Mouse (Mus musculus) MEL (cell line): Measurements from ENCODE around the gene Gabbr1. TPM values are rescaled to one million over a fixed set of nuclear protein-coding genes. Genes with fewer than 3 reads are reported as not detected.

Source experiments
- DNase-seq: peaks from one replicate; pipeline ENCODE4 v3.0.0; 2011; ENCODE audit warnings: low read depth, low spot score
- H3K27ac ChIP-seq: 2 replicates; pipeline ENCODE4 v1.5.1; 2012; ENCODE audit warnings: low read depth, mild to moderate bottlenecking, control low read depth, low read length, moderate library complexity; ENCODE audit not compliant: control insufficient read depth
- H3K27me3 ChIP-seq, 2 experiments: fragments of 150-350 bp in 1 of 2; sonication (generic) in 1 of 2; 2 replicates each; pipeline ENCODE4 v1.6.1; 2012; ENCODE audit warnings: low read length in 2 of 2, mild to moderate bottlenecking in 2 of 2, improper control_type of control experiment in 1 of 2, moderate library complexity in 1 of 2; ENCODE audit not compliant: insufficient read depth in 2 of 2, control insufficient read depth in 1 of 2
- H3K36me3 ChIP-seq, 2 experiments: 2 replicates each; pipeline ENCODE4 v1.6.1; 2012 to 2014; ENCODE audit warnings: low read length in 2 of 2, improper control_type of control experiment in 1 of 2, inconsistent platforms in 1 of 2, mild to moderate bottlenecking in 1 of 2; ENCODE audit not compliant: insufficient read depth in 2 of 2, control insufficient read depth in 1 of 2
- H3K4me1 ChIP-seq, 2 experiments: fragments of 150-350 bp in 1 of 2; sonication (generic) in 1 of 2; 2 replicates each; pipeline ENCODE4 v1.6.1; 2012; ENCODE audit warnings: low read length in 2 of 2, improper control_type of control experiment in 1 of 2, mild to moderate bottlenecking in 1 of 2; ENCODE audit not compliant: insufficient read depth in 2 of 2, control insufficient read depth in 1 of 2
- H3K4me3 ChIP-seq, 2 experiments: fragments of 150-350 bp in 1 of 2; sonication (generic) in 1 of 2; 2 replicates each; pipeline ENCODE4 v1.5.1; 2012; ENCODE audit warnings: low read depth in 2 of 2, low read length in 2 of 2, mild to moderate bottlenecking in 2 of 2, moderate library complexity in 2 of 2, control low read depth in 1 of 2, improper control_type of control experiment in 1 of 2; ENCODE audit not compliant: control insufficient read depth in 1 of 2, insufficient read depth in 1 of 2
- H3K79me2 ChIP-seq: 2 replicates; pipeline ENCODE4 v1.6.1; 2012; ENCODE audit warnings: mild to moderate bottlenecking, low read length, moderate library complexity; ENCODE audit not compliant: control insufficient read depth, poor library complexity, insufficient read depth
- H3K9ac ChIP-seq: 2 replicates; pipeline ENCODE4 v1.6.1; 2012; ENCODE audit warnings: low read depth, mild to moderate bottlenecking, control low read depth, low read length, moderate library complexity; ENCODE audit not compliant: control insufficient read depth, poor library complexity, severe bottlenecking
- H3K9me3 ChIP-seq: fragments of 150-350 bp; sonication (generic); replicated peaks from 2 replicates; pipeline ENCODE4 v1.6.1; 2012; ENCODE audit warnings: mild to moderate bottlenecking, low read length, improper control_type of control experiment, moderate library complexity; ENCODE audit not compliant: insufficient read depth
- BHLHE40 ChIP-seq: IDR thresholded peaks from 2 replicates; pipeline ENCODE4 v1.6.1; 2012; ENCODE audit warnings: low read depth, mild to moderate bottlenecking, inconsistent platforms, low read length, improper control_type of control experiment, borderline replicate concordance
- CHD1 ChIP-seq: IDR thresholded peaks from 2 replicates; pipeline ENCODE4 v1.6.1; 2012; ENCODE audit warnings: low read depth, mild to moderate bottlenecking, inconsistent platforms, low read length, improper control_type of control experiment
- E2F4 ChIP-seq: IDR thresholded peaks from 2 replicates; pipeline ENCODE4 v1.6.1; 2011; ENCODE audit warnings: low read depth, low read length, improper control_type of control experiment, borderline replicate concordance
- ELF1 ChIP-seq: IDR thresholded peaks from 2 replicates; pipeline ENCODE4 v1.6.1; 2014; ENCODE audit warnings: low read depth, mild to moderate bottlenecking, inconsistent platforms, low read length, improper control_type of control experiment, moderate library complexity
- EP300 ChIP-seq, 2 experiments: IDR thresholded peaks; 2 replicates each; pipeline ENCODE4 v1.6.1; 2011; ENCODE audit warnings: improper control_type of control experiment in 2 of 2, low read length in 2 of 2, low read depth in 1 of 2, mild to moderate bottlenecking in 1 of 2
- ETS1 ChIP-seq: IDR thresholded peaks from 2 replicates; pipeline ENCODE4 v1.6.1; 2012; ENCODE audit warnings: low read depth, mild to moderate bottlenecking, inconsistent platforms, low read length, improper control_type of control experiment, moderate library complexity
- GATA1 ChIP-seq: IDR thresholded peaks from 2 replicates; pipeline ENCODE4 v1.6.1; 2011; ENCODE audit warnings: low read depth, low read length, improper control_type of control experiment
- MAFK ChIP-seq: IDR thresholded peaks from 2 replicates; pipeline ENCODE4 v1.6.1; 2011; ENCODE audit warnings: low read depth, mild to moderate bottlenecking, low read length, improper control_type of control experiment, borderline replicate concordance
- MAX ChIP-seq: IDR thresholded peaks from 2 replicates; pipeline ENCODE4 v1.6.1; 2011; ENCODE audit warnings: low read length, improper control_type of control experiment
- MAZ ChIP-seq: IDR thresholded peaks from 2 replicates; pipeline ENCODE4 v1.6.1; 2012; ENCODE audit warnings: low read depth, mild to moderate bottlenecking, inconsistent platforms, low read length, improper control_type of control experiment
- MXI1 ChIP-seq: IDR thresholded peaks from 2 replicates; pipeline ENCODE4 v1.6.1; 2011; ENCODE audit warnings: mild to moderate bottlenecking, low read depth, low read length, improper control_type of control experiment
- MYB ChIP-seq: IDR thresholded peaks from 2 replicates; pipeline ENCODE4 v1.6.1; 2011; ENCODE audit warnings: mild to moderate bottlenecking, low read depth, low read length, improper control_type of control experiment
- NRF1 ChIP-seq: IDR thresholded peaks from 2 replicates; pipeline ENCODE4 v1.6.1; 2014; ENCODE audit warnings: low read depth, mild to moderate bottlenecking, inconsistent platforms, low read length, improper control_type of control experiment, moderate library complexity; ENCODE audit not compliant: poor library complexity, insufficient read depth, severe bottlenecking
- POLR2A ChIP-seq, 2 experiments: IDR thresholded peaks; 2 replicates each; pipeline ENCODE4 v1.6.1; 2011 to 2012; ENCODE audit warnings: low read length in 2 of 2, mild to moderate bottlenecking in 2 of 2, control low read depth in 1 of 2, improper control_type of control experiment in 1 of 2, low read depth in 1 of 2, moderate library complexity in 1 of 2; ENCODE audit not compliant: control insufficient read depth in 1 of 2, insufficient read depth in 1 of 2, poor library complexity in 1 of 2
- POLR2AphosphoS2 ChIP-seq: IDR thresholded peaks from 2 replicates; pipeline ENCODE4 v1.6.1; 2011; ENCODE audit warnings: low read length, improper control_type of control experiment
- SMC3 ChIP-seq: IDR thresholded peaks from 2 replicates; pipeline ENCODE4 v1.6.1; 2011; ENCODE audit warnings: low read depth, low read length, improper control_type of control experiment
- TAL1 ChIP-seq: IDR thresholded peaks from 2 replicates; pipeline ENCODE4 v1.6.1; 2012; ENCODE audit warnings: mild to moderate bottlenecking, inconsistent platforms, low read length, moderate library complexity, mixed read lengths
- UBTF ChIP-seq: IDR thresholded peaks from 2 replicates; pipeline ENCODE4 v1.6.1; 2012; ENCODE audit warnings: low read depth, mild to moderate bottlenecking, inconsistent platforms, low read length, improper control_type of control experiment, moderate library complexity, borderline replicate concordance; ENCODE audit not compliant: insufficient read depth
- USF1 ChIP-seq: IDR thresholded peaks from 2 replicates; pipeline ENCODE4 v1.6.1; 2014; ENCODE audit warnings: low read depth, mild to moderate bottlenecking, inconsistent platforms, low read length, improper control_type of control experiment, moderate library complexity
- USF2 ChIP-seq, 2 experiments: IDR thresholded peaks; 2 replicates each; pipeline ENCODE4 v1.6.1; 2011 to 2012; ENCODE audit warnings: improper control_type of control experiment in 2 of 2, low read length in 2 of 2, borderline replicate concordance in 1 of 2, inconsistent platforms in 1 of 2, low read depth in 1 of 2, mild to moderate bottlenecking in 1 of 2; ENCODE audit not compliant: insufficient read depth in 1 of 2
- ZKSCAN1 ChIP-seq: IDR thresholded peaks from 2 replicates; pipeline ENCODE4 v1.6.1; 2012; ENCODE audit warnings: low read depth, mild to moderate bottlenecking, inconsistent platforms, low read length, improper control_type of control experiment, moderate library complexity
- ZNF384 ChIP-seq: IDR thresholded peaks from 2 replicates; pipeline ENCODE4 v1.6.1; 2012; ENCODE audit warnings: low read depth, mild to moderate bottlenecking, inconsistent platforms, low read length, improper control_type of control experiment
- polyA plus RNA-seq, 2 experiments: library from polyadenylated mRNA; stranded (reverse) in 1 of 2; unstranded in 1 of 2; fragments of >175 nt in 1 of 2; fragments of >200 nt in 1 of 2; gene quantifications; 2 replicates each; pipeline versions ENCODE4 v1.2.1 to v1.2.4; 2012; ENCODE audit warnings: low replicate concordance in 2 of 2, low read depth in 1 of 2; ENCODE audit not compliant: insufficient read length in 2 of 2, insufficient read depth in 1 of 2, missing spikeins in 1 of 2
- total RNA-seq: library from RNA; depleted of rRNA; stranded (reverse); fragments of 300-350 nt; gene quantifications from 2 replicates; pipeline ENCODE4 v1.2.3, GENCODE M21; 2012

The Gabbr1 gene
- total and polyA plus RNA-seq, 3 experiments, result 2.2 to 14.6 TPM; not detected in 1

- Histone ChIP-seq H3K9me3 (no peaks in the 10 kb centered on the region), H3K79me2 (no peaks in the 10 kb centered on the region), H3K9ac (no peak overlapping the region), H3K27me3 (peaks cover 3 to 6% of the 10 kb centered on the region in 2 experiments), H3K4me3 (no peak overlapping the region), H3K4me1 (no peaks in the 10 kb centered on the region), H3K36me3 (no peaks in the 10 kb centered on the region), H3K27ac (no peak overlapping the region)
- TF ChIP-seq POLR2A (IDR thresholded peaks at IDR 0.05; ENCODE audit: control insufficient read depth in 1 of 2, insufficient read depth in 1 of 2, low read depth in 1 of 2, low read length in 2 of 2, poor library complexity in 1 of 2) (no peak), ELF1 (no peak), CHD1 (no peak), ZKSCAN1 (no peak), POLR2AphosphoS2 (no peak), MXI1 (no peak), MAZ (no peak), BHLHE40 (no peak), USF1 (no peak), USF2 (IDR thresholded peaks at IDR 0.05; ENCODE audit: borderline replicate concordance in 1 of 2, insufficient read depth in 1 of 2, low read depth in 1 of 2, low read length in 2 of 2) (no peak), ETS1 (no peak), UBTF (no peak), GATA1 (no peak), SMC3 (no peak), MAX (no peak), MAFK (no peak), TAL1 (no peak)
- DNase-seq, result no peak
Measured at GRCm38 (mm10) chr17:37011719-37012118, 34.0 kb upstream of the Gabbr1 start.

GRCm38 (mm10) chr17:37012141-37012540 is 33.6 kb upstream of the Gabbr1 start:
- Histone ChIP-seq H3K36me3 (no peaks in the 10 kb centered on the region), H3K9ac (no peak overlapping the region), H3K4me3 (no peak overlapping the region), H3K9me3 (no peaks in the 10 kb centered on the region), H3K27ac (no peak overlapping the region), H3K4me1 (no peaks in the 10 kb centered on the region), H3K79me2 (no peaks in the 10 kb centered on the region), H3K27me3 (peaks cover 0 to 7% of the 10 kb centered on the region in 2 experiments)
- TF ChIP-seq MYB (no peak), E2F4 (no peak), ZKSCAN1 (no peak), ZNF384 (no peak), NRF1 (no peak), USF1 (no peak), USF2 (IDR thresholded peaks at IDR 0.05; ENCODE audit: borderline replicate concordance in 1 of 2, insufficient read depth in 1 of 2, low read depth in 1 of 2, low read length in 2 of 2) (no peak), MXI1 (no peak), UBTF (no peak), SMC3 (no peak), EP300 (IDR thresholded peaks at IDR 0.05; ENCODE audit: low read depth in 1 of 2, low read length in 2 of 2) (no peak)
- no peak for DNase-seq
